Mouse (Mus musculus): ENCODE data around the gene Mog.

Gene Mog

DNA sequence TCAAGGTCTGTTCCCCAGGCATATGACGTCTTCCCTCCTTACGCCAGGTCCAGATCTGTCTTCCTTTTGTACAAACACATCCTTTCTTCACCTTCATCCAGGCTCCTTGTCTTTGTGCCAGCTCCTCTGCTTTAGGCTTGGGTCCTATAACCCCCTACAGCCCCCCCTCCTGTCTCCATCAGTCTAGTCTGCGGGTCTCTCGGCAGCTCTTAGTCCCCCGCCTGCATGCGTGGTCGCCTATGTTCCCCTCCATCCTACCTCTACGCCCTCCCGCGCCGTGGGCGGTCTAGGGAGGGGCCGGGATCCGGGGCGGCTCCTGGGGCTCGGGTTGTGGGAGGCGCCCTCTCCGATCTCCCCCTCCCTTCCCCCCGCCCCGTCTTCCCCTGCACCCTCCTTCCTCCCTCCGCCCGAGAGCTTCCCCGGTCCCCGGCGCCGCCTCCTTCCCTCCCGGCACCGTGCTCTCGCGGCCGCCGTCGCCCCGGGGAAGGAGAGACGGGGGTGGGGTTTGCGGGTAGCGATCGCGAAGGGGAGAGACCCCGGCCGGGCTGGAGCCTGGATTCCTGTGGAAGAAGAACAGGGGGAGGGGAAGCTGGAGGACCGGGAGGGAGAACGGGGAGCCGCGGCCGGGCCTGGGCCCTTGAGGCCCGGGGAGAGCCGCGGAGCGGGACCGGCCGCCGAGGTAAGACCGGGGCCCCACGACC lies 22.6 kb upstream of the Mog start, which contains the start of gene Gabbr1:
Gene Gabbr1 (plus strand): TSS at position 356 of the 701 bp plus-strand sequence.
- peak; percentile 96 for DNase-seq (ENCODE audit: low read depth, low spot score)

DNA sequence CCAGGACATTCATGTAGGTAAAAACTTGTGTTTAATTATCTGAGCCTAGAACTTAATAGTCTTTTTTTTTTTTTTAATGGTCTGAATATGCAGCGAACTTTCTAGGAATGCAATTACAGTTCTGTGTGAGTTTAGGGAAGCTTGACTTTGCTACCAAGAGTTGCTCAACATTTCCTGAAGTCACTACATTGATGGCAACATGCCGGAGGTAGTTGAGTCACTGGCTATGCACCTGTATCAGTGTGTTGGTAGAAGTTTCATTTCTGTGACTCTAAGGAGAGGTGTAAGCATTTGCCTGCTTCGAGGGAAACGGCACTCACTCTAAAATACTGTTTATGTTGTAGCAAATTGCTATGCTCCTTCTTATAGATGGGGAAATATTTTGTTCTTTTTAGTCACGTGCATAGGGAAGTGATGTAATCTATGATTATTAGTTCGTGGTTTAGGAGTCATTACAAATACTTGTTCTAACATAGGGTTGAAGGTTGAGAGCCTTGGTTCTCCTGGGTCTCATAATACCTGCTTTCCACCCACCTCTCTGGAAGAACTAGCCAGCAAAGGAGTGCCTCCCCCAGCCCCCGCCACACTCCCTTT lies 21.6 kb upstream of the Mog start:
- no peak for DNase-seq (ENCODE audit: low read depth, low spot score)

DNA sequence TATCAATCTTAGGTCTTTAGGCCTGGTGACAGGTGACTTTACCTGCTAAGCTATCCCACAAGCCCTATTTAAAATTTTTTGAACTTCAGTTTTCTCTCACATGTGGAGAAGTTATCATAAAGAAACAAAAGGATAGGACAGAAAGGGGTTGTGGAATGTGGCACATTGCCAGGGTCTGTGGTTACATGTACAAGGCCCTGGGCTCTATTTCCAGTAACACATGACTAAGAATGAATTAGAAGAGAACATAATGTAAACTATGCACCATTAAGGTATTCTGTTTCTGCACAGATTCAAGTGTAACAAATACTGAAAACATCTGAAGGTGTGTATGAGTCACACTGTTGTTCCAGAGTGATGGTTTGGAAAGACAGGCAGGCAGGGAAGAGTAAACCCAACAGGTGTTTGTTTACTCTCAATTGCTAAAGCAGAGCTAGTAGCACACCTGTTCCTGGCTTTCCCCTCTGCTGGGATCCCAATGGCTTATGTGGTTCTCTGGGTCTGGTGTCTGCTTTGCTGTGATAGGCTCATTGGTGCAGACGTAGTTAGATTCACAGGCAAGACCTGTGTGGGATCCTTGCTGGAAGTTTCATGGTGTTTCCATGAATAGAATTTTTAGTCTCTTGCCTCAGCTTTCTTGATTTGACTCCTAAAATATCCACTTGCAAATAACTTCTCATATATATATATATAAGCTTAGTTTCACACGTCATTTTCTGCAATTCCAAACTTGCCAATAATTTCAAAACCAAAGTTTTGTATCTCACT lies 16.1 kb upstream of the Mog start:
- peak; percentile 43 for DNase-seq (ENCODE audit: low read depth, low spot score)

DNA sequence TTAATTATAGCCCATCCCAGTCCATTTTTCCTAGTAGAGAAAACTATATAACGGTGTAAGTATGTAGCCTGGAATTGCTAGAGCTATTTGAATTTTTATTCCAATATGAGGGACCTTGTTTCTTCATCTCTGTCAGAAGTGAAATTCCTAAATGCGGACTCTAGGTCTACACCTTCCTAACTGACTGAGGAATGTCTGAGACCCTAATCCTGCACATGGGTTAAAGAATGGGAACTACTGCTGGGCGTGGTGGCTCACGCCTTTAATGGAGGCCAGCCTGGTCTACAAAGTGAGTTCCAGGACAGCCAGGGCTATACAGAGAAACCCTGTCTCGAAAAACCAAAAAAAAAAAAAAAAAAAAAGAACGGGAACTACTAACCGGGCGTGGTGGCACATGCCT lies 6.0 kb upstream of the Mog start:
- no peak for DNase-seq (ENCODE audit: low read depth, low spot score)

DNA sequence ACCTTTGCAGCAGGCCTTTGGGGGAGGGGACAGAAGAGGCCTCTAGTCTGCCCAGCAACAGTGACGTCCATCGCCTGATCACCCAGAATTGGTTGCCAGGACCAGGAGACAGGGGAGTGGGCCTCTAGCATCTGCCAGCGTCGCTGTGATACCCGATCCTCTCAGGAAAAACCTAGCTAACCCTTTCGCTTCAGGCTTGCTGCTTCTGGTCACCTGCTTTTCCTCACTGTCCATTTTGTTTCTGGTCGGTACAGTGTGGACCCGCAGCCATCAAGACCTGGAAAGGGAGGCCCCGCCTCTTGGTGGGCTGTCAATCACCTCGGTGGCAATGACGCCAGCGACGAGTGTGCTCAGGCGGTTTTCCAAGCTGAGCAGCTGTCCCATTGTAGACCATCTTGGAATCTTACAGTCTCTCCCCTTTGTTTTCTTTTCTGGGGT lies 5.5 kb upstream of the Mog start:
- DNase-seq (ENCODE audit: low read depth, low spot score) = peak; percentile 99

DNA sequence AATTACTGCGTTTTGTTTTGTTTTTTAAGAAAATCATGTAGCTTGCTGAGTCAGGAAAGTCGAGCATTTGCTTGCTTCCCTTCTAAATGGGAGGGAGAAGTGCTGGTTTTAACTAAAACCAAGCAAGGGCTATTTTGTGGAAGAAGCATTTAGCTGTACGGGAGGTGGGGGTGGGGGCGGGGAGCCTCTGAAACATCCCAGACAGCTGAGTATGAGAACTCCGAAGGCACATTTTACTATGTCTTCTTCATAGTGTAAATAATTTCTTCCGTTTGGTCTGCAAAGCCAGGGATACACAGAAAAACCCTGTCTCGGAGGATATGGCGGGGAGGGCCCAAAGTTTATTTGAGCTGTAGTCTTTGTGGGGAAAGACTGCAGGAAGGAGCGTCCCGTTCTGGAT lies 5.0 kb upstream of the Mog start:
- DNase-seq (ENCODE audit: low read depth, low spot score) = peak; percentile 29

DNA sequence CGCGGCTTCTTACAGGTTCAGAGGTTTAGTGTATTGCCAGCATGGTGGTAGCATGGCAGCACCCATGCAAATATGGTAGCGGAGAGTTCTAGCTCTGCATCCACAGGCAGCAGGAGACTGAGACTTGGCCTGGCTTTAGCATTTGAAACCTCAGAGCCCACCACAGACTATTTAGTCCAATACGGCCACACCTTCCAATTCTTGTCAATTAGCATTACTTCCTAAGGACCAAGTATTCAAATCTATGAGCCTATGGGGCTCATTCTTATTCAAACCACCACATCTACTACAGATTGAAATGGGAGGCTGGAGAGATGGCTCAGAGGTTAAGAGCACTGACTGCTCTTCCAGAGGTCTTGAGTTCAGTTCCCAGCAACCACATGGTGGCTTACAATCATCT lies 4.3 kb upstream of the Mog start:
- no peak for DNase-seq (ENCODE audit: low read depth, low spot score)

DNA sequence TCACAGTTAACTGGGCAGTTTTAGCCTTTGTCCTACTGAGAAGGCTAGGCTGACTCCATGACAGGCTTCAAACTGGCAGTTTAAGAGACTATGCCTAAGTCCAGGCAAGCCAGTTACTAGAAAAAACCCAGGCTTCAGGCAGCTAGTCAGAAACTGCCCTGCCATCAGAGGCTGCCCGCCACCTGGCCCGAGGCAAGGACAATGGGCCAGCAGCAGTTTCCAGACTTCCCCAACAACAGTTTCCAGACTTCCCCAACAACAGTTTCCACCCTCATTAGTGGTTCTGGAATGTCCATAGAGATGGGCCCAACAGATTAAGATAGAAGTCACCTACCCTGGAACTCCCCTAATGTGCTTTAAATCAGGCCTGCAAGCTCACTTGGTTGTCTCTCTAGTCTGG lies 3.2 kb upstream of the Mog start:
- no peak for DNase-seq (ENCODE audit: low read depth, low spot score)

DNA sequence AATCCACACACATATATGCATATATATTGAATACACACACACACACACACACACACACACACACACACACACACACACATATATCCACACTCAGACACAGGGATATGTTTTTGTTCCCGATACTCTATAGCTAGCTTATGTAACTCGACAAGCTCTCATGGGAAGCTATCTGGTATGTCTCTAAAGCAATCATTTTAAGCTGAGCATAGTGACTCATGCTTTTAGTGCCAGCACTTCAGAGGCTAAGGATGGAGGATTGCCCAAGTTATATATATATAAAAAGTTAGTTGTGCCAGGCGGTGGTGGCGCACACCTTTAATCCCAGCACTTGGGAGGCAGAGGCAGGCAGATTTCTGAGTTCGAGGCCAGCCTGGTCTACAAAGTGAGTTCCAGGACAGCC lies 4.0 kb downstream of the Mog start:
- peak; percentile 71 for DNase-seq (ENCODE audit: low read depth, low spot score)

DNA sequence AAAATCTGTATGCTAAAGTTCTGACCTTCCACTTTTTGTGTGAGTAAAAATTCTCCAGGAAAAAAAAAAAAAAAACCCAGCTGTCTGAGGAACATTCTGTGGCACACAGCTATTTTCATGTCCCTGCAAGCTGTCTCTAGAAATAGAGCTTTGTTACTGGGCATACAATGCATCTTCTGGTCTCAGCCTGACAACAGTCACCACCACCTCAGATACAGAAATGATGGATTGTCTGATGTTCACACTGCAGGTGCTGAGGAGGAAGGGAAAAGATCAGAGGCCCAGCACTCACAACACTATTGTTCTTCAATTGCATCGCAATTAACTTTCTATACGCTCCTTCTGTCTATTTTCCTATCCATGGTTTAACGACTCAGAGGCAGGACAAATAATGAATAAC lies 4.9 kb downstream of the Mog start:
- peak; percentile 83 for DNase-seq (ENCODE audit: low read depth, low spot score)

DNA sequence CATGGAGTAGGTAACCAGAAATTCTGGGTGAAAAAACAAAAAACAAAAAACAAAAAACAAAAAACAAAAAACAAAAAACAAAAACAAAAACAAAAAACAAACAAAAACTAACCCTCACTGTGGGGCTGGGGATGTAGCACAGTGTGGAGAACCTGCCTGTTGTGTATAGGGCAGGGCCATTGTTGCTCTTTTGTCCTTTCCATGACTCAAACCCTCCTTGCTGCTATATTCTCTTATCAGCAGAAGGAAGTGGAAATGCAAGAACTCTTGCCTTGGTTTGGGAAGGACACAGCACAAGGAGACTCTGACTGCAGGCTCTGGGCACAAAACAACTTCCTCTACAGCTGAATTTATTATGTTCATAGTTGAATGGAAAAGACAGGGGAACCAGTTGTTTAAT lies 6.9 kb downstream of the Mog start:
- no peak for DNase-seq (ENCODE audit: low read depth, low spot score)

DNA sequence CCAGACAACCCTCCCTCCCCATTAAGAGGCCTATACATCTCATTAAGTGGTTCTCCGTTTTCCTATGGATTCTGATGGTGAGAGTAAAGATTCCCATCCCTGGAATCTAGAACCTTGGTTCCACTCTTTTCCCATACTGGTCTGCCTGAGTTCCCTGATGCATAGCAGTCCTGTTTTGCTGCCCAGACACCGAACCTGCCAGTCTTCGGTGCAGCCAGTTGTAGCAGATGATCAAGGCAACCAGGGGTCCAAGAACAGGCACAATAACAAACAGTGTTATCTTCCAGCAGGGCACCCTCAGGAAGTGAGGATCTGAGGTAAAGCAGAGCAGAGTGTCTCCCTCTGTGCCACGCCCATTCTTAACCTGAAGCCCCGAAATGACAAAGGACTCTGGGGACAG lies 11.1 kb downstream of the Mog start:
- DNase-seq (ENCODE audit: low read depth, low spot score) = no peak

DNA sequence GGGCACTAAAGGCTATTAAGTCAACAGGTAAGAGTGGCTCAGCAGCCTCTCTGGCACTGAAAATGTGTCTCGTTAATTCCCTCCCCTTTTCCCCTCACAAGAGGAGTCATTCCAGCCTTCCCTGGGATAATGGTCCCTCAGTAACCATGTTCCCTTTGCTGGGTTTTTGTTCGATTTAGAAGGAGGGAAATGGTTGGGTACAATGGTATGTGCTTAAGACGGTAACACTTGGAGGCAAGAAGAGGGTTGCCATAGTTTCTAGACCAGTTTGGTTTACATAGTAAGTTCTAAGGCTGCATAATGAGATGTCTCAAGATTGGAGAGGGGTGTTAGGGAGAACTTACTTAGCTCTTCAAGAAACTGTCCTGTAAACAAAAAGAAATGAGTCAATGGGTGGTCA lies 11.5 kb downstream of the Mog start:
- no peak for DNase-seq (ENCODE audit: low read depth, low spot score)

DNA sequence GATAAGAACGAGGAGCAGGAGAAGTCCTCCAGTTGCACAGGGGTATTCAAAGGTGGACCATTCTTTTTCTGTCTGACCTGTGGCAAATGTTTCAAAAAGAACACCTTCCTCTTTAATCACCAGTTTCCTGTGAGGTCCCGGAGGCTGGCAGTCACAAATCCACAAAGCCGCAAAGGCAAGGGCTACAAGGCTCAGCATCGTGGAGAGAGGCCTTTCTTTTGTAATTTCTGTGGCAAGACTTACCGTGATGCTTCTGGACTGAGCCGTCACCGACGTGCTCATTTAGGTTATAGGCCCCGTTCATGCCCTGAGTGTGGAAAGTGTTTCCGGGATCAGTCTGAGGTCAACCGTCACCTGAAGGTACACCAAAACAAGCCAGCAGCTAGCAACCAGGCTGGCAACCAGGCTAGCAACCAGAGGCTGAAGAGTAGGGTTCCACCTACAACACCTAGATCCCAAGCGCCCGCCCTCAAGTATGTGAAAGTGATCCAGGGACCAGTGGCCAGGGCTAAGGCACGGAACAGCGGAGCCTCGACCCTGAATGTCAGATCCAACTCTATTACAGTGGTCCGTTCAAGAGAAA lies 13.6 kb downstream of the Mog start:
- no peak for DNase-seq (ENCODE audit: low read depth, low spot score)

DNA sequence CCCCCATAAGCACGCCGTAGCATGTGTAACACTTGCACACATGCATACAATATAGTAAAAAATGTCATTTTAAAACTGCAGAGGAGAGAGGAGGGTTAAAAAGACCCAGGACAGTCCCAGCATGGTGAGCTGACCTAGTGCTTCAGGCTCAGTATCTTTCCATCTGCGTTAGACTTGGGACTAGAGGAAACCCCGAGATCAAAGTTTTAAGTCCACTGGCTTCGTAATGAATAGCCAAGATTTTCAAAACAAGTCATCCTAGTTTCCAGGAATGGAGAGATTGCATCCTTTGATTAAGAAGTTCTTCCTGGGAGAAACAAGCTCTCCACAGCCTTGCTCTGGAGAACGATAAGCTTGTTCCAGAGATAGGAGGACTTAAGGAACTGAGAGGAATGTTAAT lies 15.0 kb downstream of the Mog start:
- DNase-seq (ENCODE audit: low read depth, low spot score) = no peak

DNA sequence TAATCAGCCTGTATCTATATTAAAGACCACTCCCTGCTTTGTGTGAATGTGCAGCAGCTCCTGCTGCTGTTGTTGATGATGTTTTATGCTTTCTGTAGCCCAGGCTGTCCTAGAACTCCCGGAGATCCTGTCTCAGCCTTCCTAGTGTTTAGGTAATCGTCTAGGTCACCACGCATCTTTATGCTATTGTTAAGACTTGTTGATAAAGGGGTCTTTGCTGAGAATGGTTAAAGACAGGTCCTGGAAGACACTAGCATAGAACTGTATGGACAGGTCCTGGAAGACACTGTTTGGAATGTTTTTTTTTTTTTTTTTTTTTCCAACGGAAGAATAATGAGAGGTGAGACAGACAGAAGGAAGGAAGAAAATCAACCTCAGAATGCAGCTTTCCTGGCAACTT lies 19.8 kb downstream of the Mog start:
- no peak for DNase-seq (ENCODE audit: low read depth, low spot score)

DNA sequence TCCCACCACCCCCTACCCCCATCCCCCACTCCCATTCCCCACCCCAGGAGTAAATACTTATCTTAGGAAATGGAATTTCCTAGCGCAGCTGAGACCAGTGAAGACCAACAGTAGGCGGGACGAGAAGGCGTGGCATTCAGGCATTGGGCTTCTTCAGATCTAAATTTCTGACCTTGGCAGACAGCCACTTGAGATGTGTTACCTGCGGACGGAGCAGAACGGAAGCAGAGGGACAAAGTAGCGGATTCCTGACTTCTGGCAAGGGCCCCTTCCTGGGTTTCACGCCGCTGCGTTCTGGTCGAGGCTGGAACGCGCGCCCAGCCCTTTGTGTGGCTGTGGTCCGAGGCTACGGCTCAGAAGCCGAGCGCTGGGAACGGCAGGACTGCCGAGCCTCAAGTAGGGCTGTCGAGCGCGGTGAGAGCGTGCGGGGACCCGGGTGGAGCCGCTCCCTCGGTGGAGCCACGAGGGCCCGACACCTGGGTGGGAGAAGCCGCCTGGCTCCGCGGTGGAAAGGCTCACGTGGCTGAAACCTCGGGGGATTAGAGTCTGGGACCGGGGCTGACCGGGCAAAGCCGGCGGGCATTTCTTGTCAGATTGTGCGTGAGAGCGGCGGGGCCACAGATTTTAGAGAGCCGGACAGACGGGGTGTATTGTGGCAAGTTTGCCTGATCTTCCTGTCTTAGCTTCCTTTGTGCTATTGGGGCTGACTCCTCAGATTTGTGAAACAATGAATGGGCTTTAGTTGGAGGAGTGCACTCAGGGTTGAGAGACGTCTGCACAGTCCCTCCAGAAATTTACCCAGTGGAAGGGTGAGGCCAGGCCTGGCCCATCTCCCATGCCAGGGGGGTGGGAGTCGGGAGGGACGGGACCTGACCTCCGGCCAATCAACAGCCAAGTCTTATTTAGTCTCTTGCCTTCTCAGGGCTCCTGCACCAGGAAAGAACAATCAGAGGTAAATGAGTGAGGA lies 20.6 kb downstream of the Mog start:
- peak; percentile 66 for DNase-seq (ENCODE audit: low read depth, low spot score)

DNA sequence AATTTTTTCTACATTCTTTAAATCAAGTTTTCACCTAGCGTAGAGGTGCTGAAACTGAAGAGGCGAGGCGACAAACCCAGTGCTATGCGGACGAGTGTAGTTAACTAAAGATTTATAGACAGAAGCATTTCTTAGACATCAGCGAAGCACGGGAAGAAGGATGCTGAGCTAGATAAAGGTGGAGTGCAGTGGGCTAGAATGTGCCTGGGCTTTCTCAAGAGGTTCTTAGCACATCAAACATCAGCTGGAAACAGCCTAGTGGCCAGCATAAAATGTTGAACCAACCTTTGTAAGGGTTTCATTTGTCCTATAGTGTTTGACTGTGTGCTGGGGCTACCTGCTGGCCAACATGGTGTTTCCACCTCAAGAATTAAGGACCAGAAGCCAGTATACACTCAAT lies 22.3 kb downstream of the Mog start, which contains the start of gene Zfp57:
Gene Zfp57 (plus strand): TSS at position 301 of the 400 bp plus-strand sequence.
- no peak for DNase-seq (ENCODE audit: low read depth, low spot score)

DNA sequence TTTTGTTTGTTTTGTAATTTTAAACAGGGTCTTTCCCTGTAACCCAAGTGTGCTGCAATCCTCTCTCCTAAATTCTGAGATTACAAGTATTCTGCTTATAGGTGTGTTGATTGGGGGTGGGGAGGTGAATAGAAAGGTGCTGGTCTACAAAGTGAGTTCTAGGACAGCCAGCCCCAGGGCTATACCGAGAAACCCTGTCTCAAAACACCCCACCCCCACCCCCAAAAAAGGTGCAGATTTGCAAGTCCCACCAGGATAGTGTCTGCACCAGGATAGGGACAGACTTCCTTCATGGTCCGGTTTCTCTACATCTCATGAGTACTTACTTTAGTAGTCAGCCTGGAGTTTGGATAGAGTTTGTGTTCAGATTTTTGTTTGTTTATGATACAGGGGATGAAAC lies 24.7 kb downstream of the Mog start:
- DNase-seq (ENCODE audit: low read depth, low spot score) = no peak

DNA sequence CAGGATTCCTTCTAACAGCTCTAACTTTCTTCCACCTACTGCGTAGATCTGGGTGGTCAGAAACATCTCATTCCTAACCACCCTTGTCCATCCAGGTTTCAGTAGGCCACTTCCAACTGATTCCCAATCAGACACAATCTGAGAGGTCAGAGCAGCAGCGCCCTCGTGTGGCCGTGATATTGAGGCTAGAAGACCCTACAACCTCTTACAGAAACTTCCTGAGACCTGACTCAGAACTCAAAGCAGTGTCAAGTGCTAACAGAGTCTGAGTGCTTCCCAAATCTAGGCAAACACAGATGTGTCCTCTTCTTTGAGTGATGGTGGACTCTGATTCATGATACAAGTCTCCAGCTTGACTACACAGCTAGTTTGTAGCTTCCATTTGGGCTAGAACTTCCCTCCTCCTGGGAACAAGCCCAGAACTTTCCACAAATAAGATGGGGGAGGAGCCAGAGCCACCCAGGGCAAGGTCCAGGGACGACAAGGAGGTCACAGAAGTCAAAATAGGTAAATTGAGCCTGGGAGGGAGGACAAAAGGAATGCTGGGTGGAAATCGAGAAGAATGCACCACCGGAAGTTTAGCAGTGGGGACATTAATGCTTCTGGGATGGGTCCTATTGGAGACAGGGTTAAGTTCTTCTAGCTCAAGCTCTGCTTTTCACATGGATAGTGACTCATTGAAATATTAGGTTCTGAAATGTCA lies 26.0 kb downstream of the Mog start:
- DNase-seq (ENCODE audit: low read depth, low spot score) = peak; percentile 90

DNA sequence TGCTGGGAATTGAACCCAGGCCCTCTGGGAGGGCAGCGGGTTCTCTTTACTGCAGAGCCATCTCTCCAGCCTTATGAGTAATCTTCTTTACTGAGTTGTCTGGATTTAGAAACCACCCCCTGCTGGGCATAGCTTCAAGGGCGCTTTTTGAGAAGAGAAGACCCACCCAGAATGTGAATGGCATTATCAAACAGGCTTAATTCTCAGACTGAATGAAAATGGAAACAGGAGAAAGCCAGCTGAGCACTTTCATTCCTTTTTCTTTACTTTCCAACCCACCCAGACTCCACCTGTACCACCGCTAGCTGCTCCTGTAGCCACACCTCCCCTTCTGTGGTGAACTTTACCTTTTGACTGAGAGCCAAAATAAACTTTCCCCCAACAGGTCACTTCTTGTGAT lies 27.8 kb downstream of the Mog start:
- DNase-seq (ENCODE audit: low read depth, low spot score) = peak; percentile 27
